Mouse (Mus musculus) kidney, postnatal 36 days (tissue): ENCODE results near the gene Tnfsfm13.

Source experiments
- DNase-seq, 2 experiments: peaks; one replicate each; pipeline ENCODE4 v3.0.0; 2021 to 2022; ENCODE audit warnings: mixed read lengths in 2 of 2

Tnfsfm13 gene

GRCm38 (mm10) chr11:69695361-69696181 lies at the start of gene Tnfsfm13, which contains the start of gene Tnfsf12:
Gene Tnfsfm13, minus strand, starts transcription at chr11:69696098.
Gene Tnfsf12, minus strand, starts transcription at chr11:69695849.
- DNase-seq = peak; percentile 85 to 89

GRCm38 (mm10) chr11:69731408-69731807 lies 35.5 kb upstream of the Tnfsfm13 start:
- peak in 1 of 2 experiments; percentile 28 for DNase-seq

GRCm38 (mm10) chr11:69729063-69729462 lies 33.2 kb upstream of the Tnfsfm13 start:
- DNase-seq = peak; percentile 62 to 83

GRCm38 (mm10) chr11:69725951-69726350 lies 30.1 kb upstream of the Tnfsfm13 start:
- peak in 1 of 2 experiments; percentile 35 for DNase-seq

- no peak for DNase-seq
These were observed 27.2 kb upstream of the Tnfsfm13 start for GRCm38 (mm10) chr11:69723074-69723473.

- DNase-seq = no peak
These were observed 25.0 kb upstream of the Tnfsfm13 start for GRCm38 (mm10) chr11:69720852-69721251.

- no peak for DNase-seq
These were observed 23.5 kb upstream of the Tnfsfm13 start for GRCm38 (mm10) chr11:69719423-69719822.

GRCm38 (mm10) chr11:69718661-69719060 lies 22.8 kb upstream of the Tnfsfm13 start:
- peak; percentile 53 to 54 for DNase-seq

GRCm38 (mm10) chr11:69716953-69717352 lies 21.1 kb upstream of the Tnfsfm13 start:
- DNase-seq = peak in 1 of 2 experiments; percentile 29

- DNase-seq = peak in 1 of 2 experiments; percentile 44
These were observed 20.0 kb upstream of the Tnfsfm13 start for GRCm38 (mm10) chr11:69715929-69716328.

GRCm38 (mm10) chr11:69715482-69715881 lies 19.6 kb upstream of the Tnfsfm13 start:
- peak; percentile 58 to 83 for DNase-seq

GRCm38 (mm10) chr11:69714636-69715329 lies 18.9 kb upstream of the Tnfsfm13 start:
- peak; percentile 78 to 83 for DNase-seq

- peak; percentile 36 to 66 for DNase-seq
These were observed 17.2 kb upstream of the Tnfsfm13 start for GRCm38 (mm10) chr11:69712954-69713672.

- no peak for DNase-seq
These were observed 15.2 kb upstream of the Tnfsfm13 start for GRCm38 (mm10) chr11:69711082-69711481.

GRCm38 (mm10) chr11:69710470-69710869 lies 14.6 kb upstream of the Tnfsfm13 start:
- no peak for DNase-seq

- DNase-seq = no peak
These were observed 13.9 kb upstream of the Tnfsfm13 start for GRCm38 (mm10) chr11:69709554-69710446.

- DNase-seq = no peak
These were observed 12.8 kb upstream of the Tnfsfm13 start for GRCm38 (mm10) chr11:69708614-69709265.

- DNase-seq = no peak
These were observed 12.0 kb upstream of the Tnfsfm13 start for GRCm38 (mm10) chr11:69707873-69708381.

- DNase-seq = no peak
These were observed 11.6 kb upstream of the Tnfsfm13 start for GRCm38 (mm10) chr11:69707480-69707847.

GRCm38 (mm10) chr11:69706775-69707479 lies 11.0 kb upstream of the Tnfsfm13 start:
- DNase-seq = peak; percentile 89 to 92

GRCm38 (mm10) chr11:69704613-69705010 lies 8.7 kb upstream of the Tnfsfm13 start:
- no peak for DNase-seq
